Mouse (Mus musculus) left cerebral cortex, adult 9 months (tissue): Measurements from ENCODE around the gene Asic1.

Source experiments
- DNase-seq, 2 experiments: peaks; one replicate each; pipeline ENCODE4 v3.0.0; 2022; ENCODE audit warnings: low spot score in 2 of 2

Gene Asic1

GRCm38 (mm10) chr15:99670154-99670821 lies at the start of gene Asic1:
Asic1 (plus strand) TSS chr15:99670368.
- peak in 1 of 2 experiments; percentile 72 for DNase-seq

- DNase-seq, result no peak
These were observed 48.1 kb upstream of the Asic1 start for GRCm38 (mm10) chr15:99622063-99622462.

DNA sequence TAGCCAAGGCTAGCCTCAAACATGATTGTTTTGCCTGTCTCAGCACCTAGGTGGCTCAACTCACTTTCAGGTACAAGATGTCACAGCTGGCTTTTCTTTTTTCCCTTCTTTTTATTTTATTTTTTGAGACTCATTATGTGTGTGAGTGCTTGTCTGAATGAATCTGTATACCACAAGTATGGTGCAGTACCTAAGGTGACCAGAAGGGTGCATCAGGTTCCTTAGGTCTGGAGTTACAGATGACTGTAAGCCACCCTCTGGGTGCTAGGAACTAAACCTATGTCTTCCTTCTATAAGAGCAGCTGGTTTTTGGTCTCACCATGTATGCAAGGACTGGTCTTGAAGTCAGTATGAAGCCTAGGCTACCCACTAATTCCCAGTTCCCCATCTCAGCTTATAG lies 38.5 kb upstream of the Asic1 start:
- no peak for DNase-seq

DNA sequence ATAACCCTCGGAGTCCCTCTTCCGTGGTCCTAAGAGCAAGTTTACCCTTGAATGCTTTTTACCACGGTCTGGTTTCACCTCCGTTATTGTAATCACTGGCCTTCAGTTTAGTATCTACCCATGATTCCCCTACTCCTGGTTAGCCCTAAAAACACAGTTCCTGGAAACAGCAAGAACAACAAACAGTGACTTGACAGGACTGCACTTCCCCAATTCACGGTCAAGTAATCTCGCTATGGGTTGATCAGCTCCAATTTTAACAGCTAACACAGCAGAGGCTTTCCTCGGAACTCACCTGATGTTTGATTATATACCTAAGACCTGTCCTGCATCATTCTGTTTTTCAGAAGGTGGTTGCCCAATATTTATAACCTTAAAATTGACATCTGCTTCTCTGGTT lies 35.5 kb upstream of the Asic1 start:
- DNase-seq, result no peak

- no peak for DNase-seq
These were observed 32.6 kb upstream of the Asic1 start for GRCm38 (mm10) chr15:99637405-99638123.

DNA sequence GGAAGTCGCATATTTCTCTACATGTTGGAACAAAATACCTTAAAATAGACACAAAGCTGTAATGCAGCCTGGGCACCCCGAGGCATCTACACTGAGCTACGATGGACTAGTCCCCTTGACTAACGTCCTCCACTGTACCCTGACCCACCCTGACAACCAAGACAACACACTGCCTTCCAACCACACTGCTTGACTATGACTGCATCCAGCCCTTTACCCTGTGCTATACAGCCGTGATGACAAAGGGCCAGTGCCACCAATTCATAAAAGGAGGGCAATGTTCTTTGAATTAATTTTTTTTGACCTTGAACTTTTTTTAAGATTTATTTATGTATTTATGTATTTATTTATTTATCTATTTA lies 32.1 kb upstream of the Asic1 start:
- no peak for DNase-seq

DNA sequence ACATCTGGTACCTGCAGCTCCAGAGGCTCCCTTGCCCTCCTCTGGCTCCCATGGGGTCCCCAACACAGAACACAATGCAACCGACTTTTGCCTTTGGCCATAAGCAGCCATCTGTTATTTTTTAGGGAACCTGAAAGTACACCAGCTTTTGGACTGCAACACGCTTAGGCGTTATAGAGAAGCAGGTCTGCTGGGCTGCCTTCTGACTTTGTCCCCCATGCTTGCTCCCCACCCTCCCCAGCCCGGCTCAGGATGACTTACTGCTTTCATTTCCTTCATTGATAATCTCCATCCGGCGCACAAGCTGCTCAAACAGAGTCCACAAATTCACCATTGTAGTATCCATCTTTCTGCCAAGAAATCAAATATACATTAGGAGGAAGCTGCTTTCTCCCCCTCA lies 27.5 kb upstream of the Asic1 start:
- DNase-seq, result no peak

DNA sequence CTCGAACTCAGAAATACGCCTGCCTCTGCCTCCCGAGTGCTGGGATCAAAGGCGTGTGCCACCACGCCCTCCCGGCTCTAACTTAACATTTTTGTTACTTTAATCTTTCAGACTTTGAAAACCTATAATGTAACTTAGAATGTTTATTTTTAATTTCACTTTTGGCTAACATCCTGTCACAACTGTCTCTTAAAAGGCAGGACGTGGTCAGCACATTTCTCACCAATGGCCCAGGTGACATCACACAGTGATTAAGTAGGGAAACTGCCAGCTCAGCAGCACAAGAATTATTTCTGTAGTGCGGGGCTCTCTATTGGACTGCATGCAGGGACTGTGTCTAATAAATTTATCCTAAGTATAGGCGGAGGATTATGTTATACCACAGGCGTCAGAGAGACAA lies 26.3 kb upstream of the Asic1 start:
- no peak for DNase-seq

GRCm38 (mm10) chr15:99644776-99645175 lies 25.4 kb upstream of the Asic1 start:
- peak in 1 of 2 experiments; percentile 54 for DNase-seq

- no peak for DNase-seq
These were observed 21.8 kb upstream of the Asic1 start for GRCm38 (mm10) chr15:99648326-99648725.

- no peak for DNase-seq
These were observed 21.0 kb upstream of the Asic1 start for GRCm38 (mm10) chr15:99649067-99649761.

DNA sequence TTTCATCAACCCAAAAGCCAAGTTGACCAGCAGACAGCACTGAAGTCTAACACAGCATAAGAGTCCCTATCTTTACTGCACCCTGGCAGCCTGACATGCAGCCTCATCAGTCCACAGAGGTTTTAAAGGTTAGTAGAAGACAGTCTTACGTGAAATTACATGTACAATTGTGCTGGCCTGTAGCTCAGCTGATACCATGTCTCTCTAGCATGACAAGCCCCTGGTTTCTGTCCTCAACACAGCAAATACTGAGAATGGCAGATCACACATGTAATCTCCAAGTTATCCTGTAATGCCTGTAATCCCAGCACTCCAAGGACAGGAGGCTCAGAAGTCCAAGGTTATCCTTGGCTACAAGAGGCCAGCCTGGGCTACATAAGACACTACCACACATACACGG lies 19.9 kb upstream of the Asic1 start:
- DNase-seq, result no peak

GRCm38 (mm10) chr15:99651163-99651872 lies 18.9 kb upstream of the Asic1 start, which contains the start of gene Racgap1:
Racgap1 (minus strand) TSS chr15:99651656.
- peak; percentile 87 to 98 for DNase-seq

DNA sequence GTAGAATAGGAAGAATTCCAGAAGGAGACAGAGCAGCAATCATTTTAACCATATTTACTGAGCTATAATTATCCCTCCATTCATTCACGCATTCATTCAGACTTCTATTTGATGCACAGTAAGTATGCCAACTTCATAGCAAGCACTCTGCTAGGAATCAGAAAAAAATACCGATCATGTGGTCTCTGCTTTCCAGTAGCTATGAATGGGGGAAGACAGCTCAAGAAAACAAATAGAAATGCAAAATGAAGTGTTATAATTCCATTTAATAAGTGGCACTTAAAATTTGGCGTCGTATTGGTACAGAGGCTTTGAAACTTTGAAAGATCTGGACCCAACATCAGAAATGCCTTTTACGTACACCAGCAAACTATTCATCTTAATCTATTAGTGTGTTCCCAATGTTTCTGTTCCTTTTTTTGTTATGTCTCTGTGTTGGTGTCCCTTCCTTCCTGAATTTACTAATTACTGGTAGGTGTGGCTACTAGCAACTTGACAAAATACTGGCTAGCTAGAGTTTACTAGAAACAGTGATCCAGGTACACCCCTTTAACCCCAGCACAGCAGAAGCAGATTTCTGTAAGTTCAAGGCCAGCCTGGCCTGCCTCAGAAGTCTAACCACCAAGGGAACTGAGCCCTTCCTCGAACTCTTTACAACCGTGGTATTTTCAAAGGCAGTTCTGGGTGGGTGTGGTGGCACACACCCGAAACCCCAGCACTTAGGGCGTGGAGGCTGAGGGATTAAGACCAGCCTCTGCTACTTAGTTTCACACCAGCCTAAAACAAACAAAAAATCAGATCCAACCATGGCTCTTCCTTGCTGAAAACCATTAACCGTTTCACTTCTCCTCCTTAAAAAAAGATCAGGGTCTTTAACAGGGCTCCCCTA lies 17.9 kb upstream of the Asic1 start:
- DNase-seq, result no peak

DNA sequence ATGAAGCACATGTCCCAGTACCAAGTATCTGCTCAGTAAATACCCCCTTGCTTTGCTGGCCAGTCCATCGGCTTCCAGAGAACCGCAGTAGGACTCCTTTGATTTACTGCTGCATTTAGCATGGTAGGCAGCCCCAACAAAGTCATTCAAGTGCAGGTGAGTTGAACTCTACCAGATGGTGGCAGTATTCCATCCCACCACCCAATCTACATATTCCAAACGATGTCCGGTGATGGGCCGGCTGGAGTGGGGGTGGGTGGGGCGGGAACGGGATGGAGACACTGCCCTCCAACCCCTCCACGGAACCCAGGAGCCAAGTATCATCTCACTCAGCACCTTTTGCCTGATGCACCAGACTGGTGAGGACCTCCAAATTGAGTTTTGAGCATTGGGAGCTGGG lies 16.9 kb upstream of the Asic1 start:
- no peak for DNase-seq

DNA sequence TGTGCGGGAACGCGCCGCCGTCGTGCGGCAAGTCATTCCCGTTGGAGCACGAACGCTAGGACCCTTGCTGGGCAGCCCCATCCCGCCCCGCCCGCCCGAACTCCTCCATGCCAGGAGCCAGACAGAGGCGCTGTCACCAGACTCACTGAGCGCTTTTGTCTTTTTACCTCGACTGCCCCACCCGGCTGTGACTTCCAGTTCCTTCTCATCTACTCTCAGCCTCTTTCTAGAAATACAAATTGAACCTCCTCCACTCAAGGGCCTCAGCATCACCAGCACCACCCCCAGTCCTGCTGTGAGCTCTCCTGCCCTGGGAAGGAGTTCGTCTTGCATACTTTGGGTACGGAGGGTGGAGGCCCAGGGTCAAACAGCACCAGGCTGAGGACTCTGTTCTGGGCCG lies 16.3 kb upstream of the Asic1 start:
- DNase-seq, result no peak

- DNase-seq, result no peak
These were observed 14.2 kb upstream of the Asic1 start for GRCm38 (mm10) chr15:99655956-99656355.

- DNase-seq, result no peak
These were observed 11.7 kb upstream of the Asic1 start for GRCm38 (mm10) chr15:99658437-99658836.

- peak in 1 of 2 experiments; percentile 50 for DNase-seq
These were observed 8.9 kb upstream of the Asic1 start for GRCm38 (mm10) chr15:99661121-99661830.

DNA sequence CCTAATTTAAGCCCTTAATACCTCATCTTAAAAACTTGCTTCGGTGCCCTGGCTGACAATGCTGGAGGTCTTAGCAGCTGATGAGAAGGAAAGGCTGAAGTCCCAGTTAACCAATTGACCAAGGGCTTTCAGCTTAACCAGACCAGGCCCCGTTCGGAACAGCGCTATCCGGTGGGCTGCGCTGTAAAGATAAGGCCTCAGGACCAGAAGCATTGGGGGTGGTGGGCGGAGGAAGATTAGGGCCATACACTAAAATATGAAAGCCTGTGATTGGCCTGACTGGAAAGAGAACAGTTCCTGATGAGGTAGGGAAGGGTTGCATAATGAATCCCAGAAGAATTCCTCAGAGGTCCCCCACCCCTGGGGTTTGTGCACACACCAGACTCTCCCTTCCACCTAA lies 7.8 kb upstream of the Asic1 start:
- DNase-seq, result no peak
